Mouse (Mus musculus) liver, embryonic 14.5 days (tissue): ENCODE measurements around the gene Hist2h2ab.

Experiments used
- CTCF ChIP-seq: IDR thresholded peaks from 2 replicates; pipeline ENCODE4 v1.5.1; 2016; ENCODE audit warnings: antibody characterized with exemption, low read depth, control low read depth
- EP300 ChIP-seq: IDR thresholded peaks from 2 replicates; pipeline ENCODE4 v1.6.1; 2016; ENCODE audit warnings: antibody characterized with exemption, low read depth

DNA sequence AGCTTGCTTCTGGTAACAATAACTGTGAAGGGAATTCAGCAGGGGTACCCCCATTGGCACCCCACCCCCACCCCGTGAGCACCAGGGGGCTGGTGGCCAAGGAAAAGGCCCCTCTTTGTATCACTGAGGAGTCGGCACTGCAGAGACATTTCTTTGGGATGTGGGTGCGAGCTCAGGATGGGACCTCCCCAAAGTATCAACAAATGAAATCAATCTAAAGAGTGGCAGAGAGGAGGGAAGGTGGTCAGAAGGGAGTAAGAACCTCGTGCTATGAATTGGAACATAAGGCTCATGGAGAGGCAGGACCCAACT is 29.3 kb downstream of the Hist2h2ab start:
- no peak for TF ChIP-seq CTCF
- TF ChIP-seq EP300 = no peak
